ENCODE assay signal across 10 mouse cellular contexts in the genomic region with DNA sequence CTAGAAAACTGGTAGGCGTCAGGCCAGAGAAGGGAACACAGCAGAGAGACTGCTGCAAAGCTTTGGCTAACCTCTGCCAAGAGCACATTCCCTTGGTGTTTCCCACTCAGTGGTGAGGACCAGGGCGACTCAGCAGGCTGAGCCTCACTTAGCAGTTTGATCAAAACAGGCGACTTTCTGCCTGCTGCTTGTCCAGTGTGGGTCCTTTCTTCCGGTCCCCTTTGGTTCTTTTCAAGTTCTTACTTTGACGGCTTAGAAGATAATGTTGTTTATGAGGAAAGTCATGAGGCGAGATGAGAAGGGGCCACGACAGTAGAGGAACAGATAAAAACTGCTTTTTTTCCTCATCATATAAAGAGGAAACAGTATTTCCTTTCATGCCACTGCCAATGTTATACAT. TPM values are rescaled to one million over a fixed set of nuclear protein-coding genes. Genes with fewer than 3 reads are reported as not detected.
DNase-seq lines count a peak whose midpoint lies in the region; ATAC-seq and TF ChIP-seq lines count a peak whose summit lies in the region.
"Had no signal": no experiment of that assay in that cellular context is flagged by ENCODE, and none has a peak within 500 bp of the region (broad histone marks: within the 10 kb centered on the region; RNA-seq: fewer than 3 reads in every experiment).

No protein-coding gene starts in this region.

- no peaks in the 10 kb centered on the region for H3K27me3 ChIP-seq in kidney, embryonic 16.5 days (ENCODE audit: insufficient read depth, low read length)
- no peaks in the 10 kb centered on the region for H3K27me3 ChIP-seq in heart, embryonic 15.5 days
- no peaks in the 10 kb centered on the region for H3K27me3 ChIP-seq in lung, postnatal 0 days (replicated peaks; ENCODE audit: insufficient read depth, low read length)

- H3K36me3 ChIP-seq in kidney, embryonic 16.5 days (ENCODE audit: insufficient read depth, low read length), result no peaks in the 10 kb centered on the region
- no peaks in the 10 kb centered on the region for H3K36me3 ChIP-seq in heart, embryonic 15.5 days
- no peaks in the 10 kb centered on the region; the same call in 1 of the 2 replicates for H3K36me3 ChIP-seq in lung, postnatal 0 days (ENCODE audit: insufficient read depth, low read length)

- H3K4me3 ChIP-seq in kidney, embryonic 16.5 days (ENCODE audit: low read length), result no peak overlapping the region
- H3K4me3 ChIP-seq in heart, embryonic 15.5 days, result no peak overlapping the region
- no peak overlapping the region for H3K4me3 ChIP-seq in lung, postnatal 0 days (ENCODE audit: low read depth, low read length)

- H3K4me2 ChIP-seq in kidney, embryonic 16.5 days (replicated peaks; ENCODE audit: low read depth, low read length), result no peak overlapping the region
- H3K4me2 ChIP-seq in heart, embryonic 15.5 days, result no peak overlapping the region
- no peak overlapping the region for H3K4me2 ChIP-seq in lung, postnatal 0 days (replicated peaks; ENCODE audit: low read depth, low read length)

- H3K27ac ChIP-seq in kidney, embryonic 16.5 days (ENCODE audit: low read length), result 0 out of 2 replicates have a peak overlapping the region, but pooled peaks have one; percentile 26
- H3K27ac ChIP-seq in heart, embryonic 15.5 days, result peak overlapping the region; percentile 63
- H3K27ac ChIP-seq in lung, postnatal 0 days (ENCODE audit: low read length), result peak overlapping the region; percentile 57

- 55% methylated on average over 7 of the region's 7 CpGs for WGBS in kidney, embryonic 16.5 days
- 25% methylated on average over 7 of the region's 7 CpGs for WGBS in heart, embryonic 15.5 days
- 35% methylated on average over 7 of the region's 7 CpGs for WGBS in lung, postnatal 0 days

- no peak for TF ChIP-seq EP300 in lung, postnatal 0 days (IDR thresholded peaks at IDR 0.05)

- H3K9me3 ChIP-seq in kidney, embryonic 16.5 days (ENCODE audit: low read length), result no peaks in the 10 kb centered on the region
- no peaks in the 10 kb centered on the region for H3K9me3 ChIP-seq in heart, embryonic 15.5 days (replicated peaks)
- no peaks in the 10 kb centered on the region for H3K9me3 ChIP-seq in lung, postnatal 0 days (ENCODE audit: low read length)
- H3K9me3 ChIP-seq: G1E had no signal

- ATAC-seq in kidney, embryonic 16.5 days (ENCODE audit: low FRiP score, low TSS enrichment), result no peak
- ATAC-seq in heart, embryonic 15.5 days (replicated peaks; ENCODE audit: insufficient number of reproducible peaks, insufficient read depth, low FRiP score, low read depth), result no peak
- peak; percentile 62 for ATAC-seq in lung, postnatal 0 days

- no peak overlapping the region for H3K9ac ChIP-seq in kidney, embryonic 16.5 days (replicated peaks; ENCODE audit: low read length)
- no peak overlapping the region for H3K9ac ChIP-seq in heart, embryonic 15.5 days
- H3K9ac ChIP-seq in lung, postnatal 0 days (replicated peaks; ENCODE audit: low read depth), result no peak overlapping the region

- TF ChIP-seq CTCF in lung, postnatal 0 days (IDR thresholded peaks at IDR 0.05), result no peak

- H3K4me1 ChIP-seq in kidney, embryonic 16.5 days (ENCODE audit: insufficient read depth, low read length), result peaks cover 18% of the 10 kb centered on the region
- peaks cover 22% of the 10 kb centered on the region for H3K4me1 ChIP-seq in heart, embryonic 15.5 days (replicated peaks)
- no peaks in the 10 kb centered on the region for H3K4me1 ChIP-seq in lung, postnatal 0 days (ENCODE audit: insufficient read depth, low read depth, low read length)

- DNase-seq in kidney, adult 9 months, result no peak
- peak; percentile 35 for DNase-seq in T-cell, adult 2 months (ENCODE audit: low spot score)
- peak; percentile 38 for DNase-seq in lung, postnatal 0 days (ENCODE audit: low spot score)
- no peak for DNase-seq in cerebellum, adult 9-10 months
- DNase-seq in left cerebral cortex, adult 18-20 months (ENCODE audit: low spot score in 2 of 2), result no peak
- no peak for DNase-seq in left cerebral cortex, adult 9 months (ENCODE audit: low spot score in 2 of 2)
- DNase-seq: cerebellum, postnatal 25 days had no signal

RNA-seq across cellular contexts. Expression of a gene that starts 49.2 kb away (rescaled TPM):
- polyA plus RNA-seq in kidney, embryonic 16.5 days (2015; fragmentation: Nextera tagmentation; extraction: Ambion mirVana), result 158 and 167 TPM in 2 replicates
- polyA plus RNA-seq in heart, embryonic 15.5 days (2015; fragmentation: Nextera tagmentation; extraction: Ambion mirVana), result 184 and 223 TPM in 2 replicates
- polyA plus RNA-seq in lung, postnatal 0 days (2015; fragmentation: Nextera tagmentation; extraction: Ambion mirVana), result 238 and 275 TPM in 2 replicates
- 10 to 100 TPM; 65.1 to 77.9 TPM for total RNA-seq in left cerebral cortex, adult 18-20 months (2021)

RNA-seq across cellular contexts. Expression of a gene that starts 49.3 kb away (rescaled TPM):
- 79.1 and 82.5 TPM in 2 replicates for polyA plus RNA-seq in kidney, embryonic 16.5 days (2015; fragmentation: Nextera tagmentation; extraction: Ambion mirVana)
- 53.7 and 54.1 TPM in 2 replicates for polyA plus RNA-seq in heart, embryonic 15.5 days (2015; fragmentation: Nextera tagmentation; extraction: Ambion mirVana)
- polyA plus RNA-seq in lung, postnatal 0 days (2015; fragmentation: Nextera tagmentation; extraction: Ambion mirVana), result 39.3 and 41.1 TPM in 2 replicates
- 10 to 100 TPM; 64.8 to 67.4 TPM for total RNA-seq in left cerebral cortex, adult 18-20 months (2021)

Comparison
In these comparisons a context has a peak if more than half of its experiments do, and no peak if none do; other contexts are left out.
1. DNase-seq: peak in T-cell, adult 2 months (single experiment) and lung, postnatal 0 days (single experiment); none in kidney, adult 9 months (single experiment), cerebellum, adult 9-10 months (single experiment), left cerebral cortex, adult 18-20 months (0 of 2) and left cerebral cortex, adult 9 months (0 of 2).
2. Peak in every context shown above with its lines, with median percentiles within 50 percentile points of each other: H3K27ac ChIP-seq.